Mouse (Mus musculus) embryonic stem cell, embryonic (primary cell): Measurements from ENCODE around the gene Gcn1l1.

Source experiments
- CTCF ChIA-PET, 4 experiments: fragments of 300-600 bp in 2 of 4; fragments of 350-600 bp in 2 of 4; sonication (Branson Sonifier 250); formaldehyde crosslinking; loops; one replicate each; lab custom pipeline; 2022; ENCODE audit warnings: inconsistent platforms in 2 of 4; lab: Charles Lee
- POLR2A ChIA-PET, 4 experiments: fragments of 300-600 bp in 2 of 4; fragments of 350-600 bp in 2 of 4; sonication (Branson Sonifier 250); formaldehyde crosslinking; loops; one replicate each; lab custom pipeline; 2022; ENCODE audit warnings: antibody characterized with exemption in 4 of 4, inconsistent platforms in 1 of 4; lab: Charles Lee

The Gcn1l1 gene

GRCm38 (mm10) chr5:115546536-115546935 lies 18.5 kb upstream of the Gcn1l1 start:
- ChIA-PET CTCF (interaction anchor here (0.5 to 5.6 kb wide), 11 partner anchors 8 to 721 kb away, joined by 3 to 29 read pairs (median 8); partner anchors contain the start of gene Rplp0 (in 2 of the 4)), POLR2A (interaction anchor here (0.6 to 21.3 kb wide), 20 partner anchors 8 to 549 kb away, joined by 3 to 239 read pairs (median 6); partner anchors contain the start of genes Rplp0 (in 3 of the 4) and Gcn1l1 (in 2 of the 4))

- POLR2A ChIA-PET = interaction anchor here (0.6 to 21.3 kb wide), 23 partner anchors 9 to 549 kb away, joined by 3 to 239 read pairs (median 5); partner anchors contain the start of genes Rplp0 (in 3 of the 4) and Gcn1l1 (in 2 of the 4)
- CTCF ChIA-PET = interaction anchor here (0.6 to 5.6 kb wide), 8 partner anchors 9 to 721 kb away, joined by 3 to 21 read pairs (median 9); partner anchors contain the start of gene Rplp0 (in 1 of the 4)
These were observed 18.0 kb upstream of the Gcn1l1 start for GRCm38 (mm10) chr5:115547014-115547413.

- CTCF ChIA-PET = interaction anchor here (0.6 to 5.6 kb wide), 6 partner anchors 9 to 722 kb away, joined by 3 to 21 read pairs (median 9); no protein-coding TSS in a partner anchor
- POLR2A ChIA-PET = interaction anchor here in 3 of 4 experiments (0.6 to 21.3 kb wide), 21 partner anchors 9 to 72 kb away, joined by 3 to 239 read pairs (median 5); partner anchors contain the start of genes Rplp0 (in 3 of the 3) and Gcn1l1 (in 2 of the 3)
These were observed 17.6 kb upstream of the Gcn1l1 start for GRCm38 (mm10) chr5:115547421-115547820.

- POLR2A ChIA-PET = interaction anchor here (0.6 to 21.3 kb wide), 21 partner anchors 8 to 367 kb away, joined by 3 to 239 read pairs (median 5); partner anchors contain the start of genes Rplp0 (in 4 of the 4), Gcn1l1 (in 2 of the 4) and Sirt4 (in 1 of the 4)
These were observed 16.4 kb upstream of the Gcn1l1 start for GRCm38 (mm10) chr5:115548501-115549285.

GRCm38 (mm10) chr5:115550482-115551005 lies 14.5 kb upstream of the Gcn1l1 start:
- CTCF ChIA-PET = interaction anchor here in 2 of 4 experiments (1.0 to 5.6 kb wide), 3 partner anchors 8 to 12 kb away, joined by 3 to 21 read pairs (median 4); no protein-coding TSS in a partner anchor

More at GRCm38 (mm10) chr5:115548501-115549285, 16.4 kb upstream of the Gcn1l1 start:
- CTCF ChIA-PET = interaction anchor here in 3 of 4 experiments (0.6 to 5.6 kb wide), 6 partner anchors 8 to 967 kb away, joined by 3 to 21 read pairs (median 3); no protein-coding TSS in a partner anchor

GRCm38 (mm10) chr5:115551386-115551785 lies 13.7 kb upstream of the Gcn1l1 start:
- ChIA-PET CTCF (interaction anchor here in 2 of 4 experiments (0.6 to 5.6 kb wide), 4 partner anchors 11 to 399 kb away, joined by 3 to 21 read pairs (median 4); no protein-coding TSS in a partner anchor), POLR2A (interaction anchor here in 3 of 4 experiments (0.6 to 21.3 kb wide), 6 partner anchors 8 to 133 kb away, joined by 3 to 239 read pairs (median 4); partner anchors contain the start of genes Gcn1l1 (in 1 of the 3) and Rplp0 (in 1 of the 3))

More at GRCm38 (mm10) chr5:115550482-115551005, 14.5 kb upstream of the Gcn1l1 start:
- POLR2A ChIA-PET = interaction anchor here (0.6 to 21.3 kb wide), 15 partner anchors 9 to 982 kb away, joined by 3 to 239 read pairs (median 5); partner anchors contain the start of genes Rplp0 (in 4 of the 4), Gcn1l1 (in 2 of the 4) and Sirt4 (in 1 of the 4)

GRCm38 (mm10) chr5:115551799-115552198 lies 13.3 kb upstream of the Gcn1l1 start:
- ChIA-PET POLR2A (interaction anchor here in 3 of 4 experiments (0.5 to 21.3 kb wide), 8 partner anchors 8 to 133 kb away, joined by 3 to 239 read pairs (median 4); partner anchors contain the start of genes Gcn1l1 (in 1 of the 3) and Rplp0 (in 1 of the 3)), CTCF (interaction anchor here in 3 of 4 experiments (0.6 to 5.6 kb wide), 5 partner anchors 11 to 399 kb away, joined by 3 to 21 read pairs (median 4); no protein-coding TSS in a partner anchor)

- ChIA-PET CTCF (interaction anchor here in 3 of 4 experiments (0.6 to 3.1 kb wide), 8 partner anchors 9 to 63 kb away, joined by 3 to 13 read pairs (median 4); no protein-coding TSS in a partner anchor), POLR2A (interaction anchor here in 3 of 4 experiments (0.6 to 21.3 kb wide), 22 partner anchors 5 to 441 kb away, joined by 3 to 239 read pairs (median 5); partner anchors contain the start of genes Gcn1l1 (in 1 of the 3) and Rplp0 (in 1 of the 3))
These were observed 11.1 kb upstream of the Gcn1l1 start for GRCm38 (mm10) chr5:115553801-115554420.

GRCm38 (mm10) chr5:115554536-115555291 lies 10.3 kb upstream of the Gcn1l1 start:
- CTCF ChIA-PET = interaction anchor here in 3 of 4 experiments (0.6 to 3.5 kb wide), 10 partner anchors 10 to 367 kb away, joined by 3 to 29 read pairs (median 4); no protein-coding TSS in a partner anchor
- POLR2A ChIA-PET = interaction anchor here in 3 of 4 experiments (0.6 to 21.3 kb wide), 18 partner anchors 5 to 187 kb away, joined by 3 to 239 read pairs (median 4); partner anchors contain the start of genes Gcn1l1 (in 2 of the 3), Rab35 (in 1 of the 3), Rplp0 (in 1 of the 3) and Sirt4 (in 1 of the 3)

- ChIA-PET CTCF (interaction anchor here in 3 of 4 experiments (0.6 to 3.5 kb wide), 25 partner anchors 8 to 1178 kb away, joined by 3 to 29 read pairs (median 4); partner anchors contain the start of gene Pxn (in 1 of the 3)), POLR2A (interaction anchor here in 3 of 4 experiments (0.6 to 21.3 kb wide), 26 partner anchors 8 to 1283 kb away, joined by 3 to 239 read pairs (median 4); partner anchors contain the start of genes Rab35 (in 2 of the 3), Foxn4 (in 1 of the 3) and Gcn1l1 (in 1 of the 3))
These were observed 8.8 kb upstream of the Gcn1l1 start for GRCm38 (mm10) chr5:115556217-115556616.

- CTCF ChIA-PET = interaction anchor here (0.5 to 2.0 kb wide), 26 partner anchors 8 to 1512 kb away, joined by 3 to 6 read pairs (median 4); no protein-coding TSS in a partner anchor
- POLR2A ChIA-PET = interaction anchor here (0.6 to 21.3 kb wide), 97 partner anchors 8 to 1619 kb away, joined by 3 to 239 read pairs (median 5); partner anchors contain the start of genes Sirt4 (in 3 of the 4), Dynll1 (in 1 of the 4) and Rab35 (in 1 of the 4)
These were observed 6.8 kb upstream of the Gcn1l1 start for GRCm38 (mm10) chr5:115558182-115558794.

GRCm38 (mm10) chr5:115559237-115560101 lies 5.6 kb upstream of the Gcn1l1 start, which contains the start of gene Rplp0:
Gene Rplp0, plus strand, starts transcription at chr5:115559467.
- ChIA-PET CTCF (interaction anchor here (0.5 to 2.0 kb wide), 28 partner anchors 9 to 1219 kb away, joined by 3 to 15 read pairs (median 4); no protein-coding TSS in a partner anchor), POLR2A (interaction anchor here (0.6 to 21.3 kb wide), 127 partner anchors 8 to 1789 kb away, joined by 3 to 239 read pairs (median 5); partner anchors contain the start of genes Sirt4 (in 3 of the 4), Rab35 (in 2 of the 4), Dynll1 (in 1 of the 4) and Srsf9 (in 1 of the 4))

- ChIA-PET POLR2A (interaction anchor here in 3 of 4 experiments (0.6 to 21.3 kb wide), 67 partner anchors 8 to 1999 kb away, joined by 3 to 239 read pairs (median 6); partner anchors contain the start of genes Rab35 (in 2 of the 3), Dynll1 (in 1 of the 3), Sirt4 (in 1 of the 3) and Srsf9 (in 1 of the 3)), CTCF (interaction anchor here in 3 of 4 experiments (0.6 to 1.1 kb wide), 3 partner anchors 8 to 902 kb away, joined by 3 to 15 read pairs (median 6); no protein-coding TSS in a partner anchor)
These were observed 4.6 kb upstream of the Gcn1l1 start for GRCm38 (mm10) chr5:115560336-115560905.
